Mouse (Mus musculus): Measurements from ENCODE around the gene Mvb12b. TPM values are rescaled to one million over a fixed set of nuclear protein-coding genes. Genes with fewer than 3 reads are reported as not detected.
A peak's percentile ranks its signal among the peaks of the same experiment; 100 is the strongest.
"Not testable (repeated sequence)": the region's sequence is repeated elsewhere in the genome, so short reads cannot be mapped to it uniquely, and the experiment has no call there.

The Mvb12b gene
- 10 to 100 TPM; 26.1 to 26.8 TPM for total RNA-seq (2021)

DNA sequence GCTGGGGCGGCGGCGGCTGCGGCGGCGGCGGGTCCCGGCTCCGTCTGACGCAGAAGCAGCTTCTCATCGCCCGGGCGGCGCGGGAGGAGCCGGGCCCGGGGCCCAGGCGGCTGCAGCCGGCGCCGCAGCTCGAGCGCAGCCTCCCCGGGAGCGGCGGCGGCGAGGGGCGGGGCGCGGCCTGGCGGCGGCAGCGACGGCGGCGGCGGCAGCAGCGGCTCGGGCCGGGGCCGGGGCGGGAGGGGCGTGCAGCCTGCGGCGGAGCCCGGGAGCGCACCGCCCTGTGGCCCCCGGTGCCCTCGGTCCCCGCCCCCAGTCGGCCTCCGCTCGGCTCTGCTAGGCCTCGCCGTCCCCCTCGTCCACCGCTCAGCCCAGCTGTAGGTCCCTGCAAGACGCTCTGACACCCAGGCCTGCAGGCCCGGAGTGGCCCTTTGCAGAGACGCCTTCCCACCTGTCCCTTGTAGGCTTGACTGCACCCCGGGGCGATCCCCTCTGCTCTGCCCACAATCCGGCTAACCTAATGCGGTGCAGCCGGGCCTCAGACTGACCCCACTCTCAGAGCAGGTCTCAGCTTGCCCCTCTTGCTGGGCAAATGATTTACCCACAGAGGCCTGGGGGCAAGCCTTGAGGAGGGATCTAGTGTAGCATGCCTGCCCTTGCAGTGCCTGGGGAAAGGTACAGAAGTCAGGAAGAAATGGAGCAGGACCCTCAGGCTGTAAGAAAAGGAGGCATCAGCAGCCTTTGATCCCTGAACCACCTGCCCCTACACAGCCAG, at the start of gene Mvb12b:
Gene Mvb12b, minus strand, starts transcription at position 619 of the 772 bp plus-strand sequence.
- peak; percentile 73 to 76 for DNase-seq
- intact Hi-C loops (cut with DNase I): no loop called here

GRCm38 (mm10) chr2:33935756-33936155, 48.0 kb upstream of the Mvb12b start:
- no peak for DNase-seq
- intact Hi-C loops (cut with DNase I): no loop called here

DNA sequence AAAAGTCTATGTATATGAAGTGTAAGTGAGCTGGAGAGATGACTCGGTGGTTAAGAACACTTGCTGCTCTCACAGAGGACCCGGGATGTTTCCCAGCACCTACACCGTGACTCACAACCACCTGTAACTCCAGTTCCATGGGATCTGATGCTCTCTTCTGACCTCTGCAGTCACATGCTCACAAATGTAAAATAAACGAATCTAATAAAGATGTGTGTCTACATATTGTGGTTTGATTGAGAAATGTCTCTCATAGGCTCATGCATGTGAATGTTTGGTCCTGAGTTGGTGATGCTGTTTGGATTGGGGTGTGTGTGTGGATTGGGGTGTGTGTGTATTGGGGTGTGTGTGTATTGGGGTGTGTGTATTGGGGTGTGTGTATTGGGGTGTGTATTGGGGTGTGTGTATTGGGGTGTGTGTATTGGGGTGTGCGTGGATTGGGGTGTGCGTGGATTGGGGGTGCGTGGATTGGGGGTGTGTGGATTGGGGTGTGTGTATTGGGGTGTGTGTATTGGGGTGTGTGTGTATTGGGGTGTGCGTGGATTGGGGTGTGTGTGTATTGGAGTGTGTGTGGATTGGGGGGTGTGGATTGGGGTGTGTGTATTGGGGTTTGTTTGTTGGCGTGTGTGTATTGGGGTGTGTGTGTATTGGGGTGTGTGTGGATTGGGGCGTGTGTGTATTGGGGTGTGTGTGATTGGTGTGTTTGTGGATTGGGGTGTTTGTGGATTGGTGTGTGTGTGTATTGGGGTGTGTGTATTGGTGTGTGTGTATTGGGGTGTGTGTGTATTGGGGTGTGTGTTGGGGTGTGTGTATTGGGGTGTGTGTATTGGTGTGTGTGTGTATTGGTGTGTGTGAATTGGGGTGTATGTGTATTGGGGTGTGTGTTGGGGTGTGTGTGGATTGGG, 46.1 kb upstream of the Mvb12b start:
- no peak for DNase-seq
- intact Hi-C loops (cut with DNase I): no loop called here

DNA sequence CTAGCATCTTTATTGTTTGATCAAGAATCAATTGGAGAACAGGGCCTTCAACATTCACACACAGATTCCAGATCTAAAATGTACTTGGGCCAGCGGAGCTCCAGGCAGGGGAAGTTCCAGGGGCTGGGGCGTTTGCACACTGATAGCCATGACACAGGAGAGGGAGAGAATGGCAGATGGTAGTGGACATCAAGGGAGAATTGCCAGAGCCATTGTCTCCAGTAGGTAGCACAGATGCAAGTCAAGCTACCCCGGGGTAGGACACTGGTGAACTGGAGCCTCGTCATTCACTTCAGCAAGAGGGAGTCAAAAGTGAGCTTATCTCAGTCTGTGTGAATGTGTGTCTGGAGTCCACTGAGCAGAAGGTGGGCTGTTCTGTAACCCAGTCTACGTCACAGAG, 43.4 kb upstream of the Mvb12b start:
- intact Hi-C loops (cut with DNase I): no loop called here
- no peak for DNase-seq

- intact Hi-C loops (cut with DNase I): no loop called here
Measured at GRCm38 (mm10) chr2:33925288-33925687, 37.5 kb upstream of the Mvb12b start.

DNA sequence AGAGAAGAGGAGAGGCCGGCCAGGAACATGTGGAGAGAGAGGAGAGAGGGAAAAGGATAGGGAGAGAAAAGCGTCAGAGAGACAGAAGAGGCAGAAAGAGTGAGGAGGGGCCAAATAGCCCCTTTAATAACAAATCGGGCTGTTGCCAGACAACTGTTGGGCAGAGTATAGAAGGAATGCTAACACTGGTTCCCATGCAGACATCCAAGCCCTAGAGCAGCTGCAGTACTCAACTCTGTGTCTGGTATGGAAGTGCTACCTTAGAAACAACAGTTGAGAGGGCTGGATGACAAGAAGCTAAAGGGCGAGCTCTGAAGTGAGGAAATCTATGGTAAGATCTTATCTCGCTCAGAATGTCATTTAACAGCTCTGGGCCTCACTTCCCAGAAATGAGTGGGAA, 35.7 kb upstream of the Mvb12b start:
- intact Hi-C loops (cut with DNase I): no loop called here
- DNase-seq: no peak

More at GRCm38 (mm10) chr2:33925288-33925687, 37.5 kb upstream of the Mvb12b start:
- no peak for DNase-seq

GRCm38 (mm10) chr2:33922466-33922865, 34.7 kb upstream of the Mvb12b start:
- intact Hi-C loops (cut with DNase I): no loop called here
- no peak for DNase-seq

DNA sequence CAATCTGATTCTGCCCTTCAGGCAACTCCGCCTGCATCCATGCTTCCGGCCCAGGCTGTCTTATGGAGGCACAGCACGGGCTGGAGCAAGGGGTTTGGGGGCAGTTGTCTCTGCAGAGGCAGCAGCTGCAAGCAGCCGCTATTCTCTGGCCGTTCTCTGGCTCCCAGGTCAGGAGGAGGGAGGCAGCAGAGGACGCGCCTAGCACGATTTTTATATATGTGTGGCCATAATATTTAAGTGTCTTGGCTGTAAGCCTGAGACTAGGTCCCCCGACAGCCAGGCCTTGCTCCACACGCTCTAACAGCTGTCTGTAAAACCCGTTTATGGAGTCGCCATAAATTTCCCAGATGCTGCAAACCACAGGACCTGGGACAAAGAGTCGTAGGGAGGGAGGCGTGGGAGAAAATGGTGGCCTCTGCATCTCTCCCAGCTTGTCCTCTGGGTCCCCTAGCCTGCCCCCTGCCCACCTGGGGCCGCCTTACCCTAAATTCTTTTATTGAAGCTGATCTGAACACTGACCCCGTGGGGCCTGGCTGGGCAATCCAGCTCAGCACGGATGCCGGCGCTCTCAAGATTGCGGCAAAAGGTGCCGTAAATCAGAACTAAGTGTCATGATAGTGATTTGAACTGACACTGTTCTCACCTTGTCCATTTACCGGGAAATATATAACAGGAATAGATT, 32.3 kb upstream of the Mvb12b start:
- intact Hi-C loops (cut with DNase I): no loop called here
- peak; percentile 39 to 44 for DNase-seq

GRCm38 (mm10) chr2:33918824-33919223, 31.1 kb upstream of the Mvb12b start:
- intact Hi-C loops (cut with DNase I): loop anchor here (1.0 kb wide), 2 partner anchors 98 to 173 kb away; no protein-coding TSS in a partner anchor
- DNase-seq: peak in 1 of 2 experiments; percentile 12

GRCm38 (mm10) chr2:33918318-33918717, 30.6 kb upstream of the Mvb12b start:
- intact Hi-C loops (cut with DNase I): loop anchor here (1.0 kb wide), 2 partner anchors 97 to 172 kb away; no protein-coding TSS in a partner anchor
- DNase-seq: peak; percentile 42 to 70

- intact Hi-C loops (cut with DNase I): no loop called here
- DNase-seq: no peak
Measured at GRCm38 (mm10) chr2:33916603-33917002, 28.9 kb upstream of the Mvb12b start.

DNA sequence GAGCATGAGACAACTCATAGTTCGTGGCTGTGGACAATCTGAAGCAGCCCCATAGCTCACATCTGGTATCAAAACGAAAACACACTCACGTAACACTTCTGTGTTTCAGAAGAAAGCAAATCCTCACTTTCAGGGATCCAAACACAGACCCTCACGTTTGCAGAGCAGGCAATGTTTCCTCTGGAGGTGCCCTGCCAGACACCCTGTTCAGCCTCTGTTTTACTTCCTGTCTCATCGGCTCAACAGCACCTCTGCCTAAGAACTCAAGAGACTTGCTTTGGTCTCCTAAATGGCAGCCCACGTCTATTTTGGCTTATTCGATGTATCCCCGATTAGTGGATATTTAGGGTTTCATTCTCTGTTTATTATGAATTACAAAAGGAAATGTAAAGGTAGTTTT, 27.3 kb upstream of the Mvb12b start:
- intact Hi-C loops (cut with DNase I): no loop called here
- DNase-seq: no peak

GRCm38 (mm10) chr2:33914334-33914733, 26.6 kb upstream of the Mvb12b start:
- no peak for DNase-seq
- intact Hi-C loops (cut with DNase I): no loop called here

GRCm38 (mm10) chr2:33913598-33913997, 25.9 kb upstream of the Mvb12b start:
- DNase-seq; intact Hi-C loops (cut with DNase I): not testable (repeated sequence)

DNA sequence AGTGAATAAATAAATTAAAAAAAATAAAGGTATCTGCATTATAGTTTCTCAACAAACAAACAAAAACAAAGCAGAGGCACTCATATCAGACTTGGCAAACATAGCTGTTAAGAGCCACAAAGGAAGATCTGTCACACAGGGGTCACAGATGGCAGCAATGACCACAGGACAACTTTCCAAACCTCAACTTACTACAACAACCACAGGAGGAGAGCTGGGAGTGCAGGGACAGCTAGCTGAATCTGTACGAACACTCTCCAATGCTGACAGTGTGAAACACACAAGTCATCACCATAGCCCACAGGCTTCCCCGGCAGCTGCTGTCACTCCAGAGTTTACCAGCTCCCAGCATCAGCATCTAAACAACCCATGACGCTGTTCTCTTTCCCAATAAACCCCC, 25.0 kb upstream of the Mvb12b start:
- intact Hi-C loops (cut with DNase I): no loop called here
- DNase-seq: no peak

- DNase-seq: peak; percentile 54 to 58
- intact Hi-C loops (cut with DNase I): no loop called here
Measured at GRCm38 (mm10) chr2:33908374-33908773, 20.6 kb upstream of the Mvb12b start.

DNA sequence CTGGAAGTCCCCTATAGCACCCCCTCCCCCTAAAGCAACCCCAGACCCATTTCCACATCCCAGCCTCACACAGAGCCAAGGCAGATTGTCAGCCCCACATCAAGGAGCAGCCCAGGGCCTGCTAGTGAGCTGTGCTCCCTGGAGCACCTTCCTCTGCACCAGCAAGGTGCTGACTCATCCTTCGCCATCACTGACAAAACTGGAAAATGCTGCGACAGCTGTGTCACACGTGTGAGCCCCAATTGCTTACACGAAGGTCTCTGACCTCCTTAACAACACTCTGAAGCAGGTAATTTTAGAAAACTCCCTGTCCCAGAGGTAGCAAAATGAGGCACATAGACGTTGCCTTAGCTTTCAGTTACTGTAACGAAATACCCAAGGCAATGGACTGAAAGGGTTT, 19.4 kb upstream of the Mvb12b start:
- intact Hi-C loops (cut with DNase I): no loop called here
- no peak for DNase-seq

- intact Hi-C loops (cut with DNase I): no loop called here
- DNase-seq: no peak
Measured at GRCm38 (mm10) chr2:33895829-33896228, 8.1 kb upstream of the Mvb12b start.

DNA sequence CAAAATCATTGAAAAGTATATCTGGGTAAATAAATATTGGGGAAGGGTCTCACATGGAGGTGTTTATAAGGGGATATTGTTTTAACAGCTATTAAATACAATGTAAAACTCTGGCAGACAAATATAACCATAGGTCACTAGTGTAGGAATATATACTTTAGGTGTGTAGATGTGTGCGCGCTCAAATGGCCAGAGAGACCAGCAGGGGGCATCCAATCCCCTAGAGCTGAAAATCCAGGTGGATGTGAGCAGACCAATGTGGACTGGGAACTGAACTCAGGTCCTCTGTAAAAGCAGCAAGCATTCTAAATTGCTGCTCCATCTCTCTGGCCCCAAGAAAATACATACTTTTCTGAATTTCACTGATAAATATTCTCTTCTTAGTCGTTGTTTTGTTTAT, 5.4 kb upstream of the Mvb12b start:
- DNase-seq: no peak
- intact Hi-C loops (cut with DNase I): no loop called here

- intact Hi-C loops (cut with DNase I): no loop called here
- no peak for DNase-seq
Measured at GRCm38 (mm10) chr2:33892354-33892753, 4.6 kb upstream of the Mvb12b start.

GRCm38 (mm10) chr2:33888100-33888385, 297 bp upstream of the Mvb12b start:
- no peak for DNase-seq
- intact Hi-C loops (cut with DNase I): no loop called here

Data from heart, postnatal 10 days (tissue).